Mouse (Mus musculus): ENCODE results near the gene Atp2c1.

The Atp2c1 gene

DNA sequence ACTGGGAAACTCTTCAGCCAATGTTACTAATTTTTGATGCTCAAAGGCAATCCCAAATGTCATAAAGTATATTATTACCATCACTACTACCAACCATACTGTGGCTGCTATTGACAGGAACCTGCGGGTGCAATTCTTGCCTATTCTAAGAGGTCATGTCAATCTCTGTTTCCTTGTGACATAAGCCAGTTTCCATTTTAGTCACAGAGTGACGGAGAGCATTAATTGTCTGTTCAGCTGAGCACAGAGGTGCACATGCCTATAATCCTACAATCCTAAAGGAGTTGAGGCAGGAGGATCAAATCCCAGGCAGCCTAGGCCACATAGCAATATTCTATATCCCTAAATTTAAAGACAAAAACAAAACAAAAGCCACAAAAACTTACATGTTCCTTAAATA lies 164.9 kb downstream of the Atp2c1 start:
- DNase-seq, result no peak

Data from thymus, postnatal 36 days (tissue).